Mouse (Mus musculus): Measurements from ENCODE around the gene Mboat2. TPM values are rescaled to one million over a fixed set of nuclear protein-coding genes. Genes with fewer than 3 reads are reported as not detected.

Mboat2 gene
- polyA plus RNA-seq, 1 experiment from 2014 or later = 70.8 TPM

DNA sequence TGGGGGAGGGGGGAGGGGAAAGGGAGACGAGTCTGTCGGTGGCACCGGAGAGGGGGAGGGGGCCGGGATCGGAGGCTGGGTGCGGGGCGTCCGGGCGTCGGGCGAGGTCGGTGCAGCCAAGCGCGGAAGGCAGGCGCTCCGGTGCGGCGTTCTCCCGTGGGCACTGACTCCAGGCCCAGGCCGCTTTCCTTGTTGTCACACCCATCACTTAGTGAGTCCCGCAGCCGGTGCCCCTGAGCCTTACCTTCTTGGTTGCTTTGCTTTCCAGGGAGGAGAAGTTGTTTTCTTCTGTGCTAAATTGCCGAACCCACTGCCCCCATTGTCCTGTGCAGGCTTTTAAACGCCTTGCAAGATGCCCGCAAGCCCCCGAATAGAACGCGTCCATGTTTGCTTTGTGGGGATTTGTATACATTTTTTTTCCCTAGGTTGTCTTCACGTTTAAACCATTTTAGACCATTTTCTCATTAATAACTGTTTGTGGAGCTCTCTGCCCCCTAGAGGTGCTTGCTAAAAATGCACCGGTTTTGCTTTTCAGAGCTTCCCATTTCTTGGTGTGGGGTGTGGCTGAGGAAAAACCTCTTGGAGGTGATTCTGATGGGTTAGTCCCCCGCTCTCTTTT, 144.5 kb downstream of the Mboat2 start:
- Histone ChIP-seq H3K9ac (replicated peaks; ENCODE audit: low read depth, low read length) (peak overlapping the region; percentile 84), H3K4me3 (replicated peaks; ENCODE audit: low read length) (peak overlapping the region; percentile 66), H3K36me3 (ENCODE audit: control insufficient read depth, insufficient read depth) (no peaks in the 10 kb centered on the region), H3K4me1 (replicated peaks; ENCODE audit: control insufficient read depth, insufficient read depth, low read length) (peaks cover 14% of the 10 kb centered on the region), H3K4me2 (ENCODE audit: low read length) (peak overlapping the region; percentile 46), H3K27me3 (replicated peaks; ENCODE audit: control insufficient read depth, insufficient read depth, low read length) (no peaks in the 10 kb centered on the region), H3K9me3 (ENCODE audit: control insufficient read depth, low read length) (no peaks in the 10 kb centered on the region), H3K27ac (ENCODE audit: low read length) (peak overlapping the region; percentile 94)
- ATAC-seq = peak; percentile 73
- under 1% methylated on average over 30 of the region's 31 CpGs for WGBS

DNA sequence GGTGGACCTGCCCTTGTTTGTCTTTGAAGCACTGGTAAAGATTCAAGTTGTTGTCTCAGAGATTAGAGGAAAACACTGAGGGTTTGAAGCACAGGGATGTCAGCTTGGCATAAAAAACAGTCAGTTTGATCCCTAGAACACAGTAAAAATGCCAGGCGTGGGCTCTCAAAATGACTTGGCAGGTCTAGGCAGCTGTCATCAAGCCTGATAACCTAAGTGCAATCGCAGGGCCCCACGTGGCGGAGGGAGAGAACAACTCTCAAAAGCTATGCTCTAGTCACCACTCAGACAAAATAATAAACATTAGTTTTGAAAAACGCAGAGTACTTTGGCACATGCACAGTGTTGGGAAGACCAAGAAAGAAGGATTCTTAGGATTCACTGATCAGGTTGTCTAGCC, 154.5 kb downstream of the Mboat2 start:
- no peak overlapping the region for H3K9ac ChIP-seq (replicated peaks; ENCODE audit: low read depth, low read length)
- WGBS = 85% methylated on average over 5 of the region's 5 CpGs
- peaks cover 19% of the 10 kb centered on the region for H3K36me3 ChIP-seq (ENCODE audit: control insufficient read depth, insufficient read depth)
- H3K9me3 ChIP-seq (ENCODE audit: control insufficient read depth, low read length) = no peaks in the 10 kb centered on the region
- no peak overlapping the region for H3K4me3 ChIP-seq (replicated peaks; ENCODE audit: low read length)
- H3K4me1 ChIP-seq (replicated peaks; ENCODE audit: control insufficient read depth, insufficient read depth, low read length) = 0 out of 2 replicates have a peak, but pooled peaks cover 2% of the 10 kb centered on the region
- no peak overlapping the region for H3K4me2 ChIP-seq (ENCODE audit: low read length)
- H3K27ac ChIP-seq (ENCODE audit: low read length) = no peak overlapping the region
- H3K27me3 ChIP-seq (replicated peaks; ENCODE audit: control insufficient read depth, insufficient read depth, low read length) = no peaks in the 10 kb centered on the region
- ATAC-seq = no peak

DNA sequence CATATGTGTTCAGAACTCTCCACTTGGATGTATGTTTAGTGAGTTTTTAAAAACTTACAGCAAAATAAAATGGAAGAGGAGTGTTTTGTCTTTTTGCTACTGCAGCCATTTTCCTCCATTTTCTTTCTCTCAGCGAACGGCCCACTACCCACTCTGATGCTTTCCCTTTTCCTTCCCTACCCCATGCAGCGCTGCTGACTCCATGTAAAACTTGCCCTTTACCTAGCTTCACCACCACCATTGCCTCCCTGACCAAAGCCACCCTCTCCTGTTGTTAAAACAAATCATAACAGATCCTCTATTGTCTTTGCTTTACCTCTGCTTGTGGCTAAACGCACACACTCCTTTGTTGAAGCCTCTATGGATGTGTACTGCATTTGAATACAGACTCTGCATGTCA, 164.7 kb downstream of the Mboat2 start:
- no peak overlapping the region for H3K27ac ChIP-seq (ENCODE audit: low read length)
- H3K9me3 ChIP-seq (ENCODE audit: control insufficient read depth, low read length) = no peaks in the 10 kb centered on the region
- WGBS = 85% methylated on average over 4 of the region's 4 CpGs
- peaks cover 58% of the 10 kb centered on the region for H3K36me3 ChIP-seq (ENCODE audit: control insufficient read depth, insufficient read depth)
- H3K4me3 ChIP-seq (replicated peaks; ENCODE audit: low read length) = no peak overlapping the region
- no peak overlapping the region for H3K4me2 ChIP-seq (ENCODE audit: low read length)
- H3K27me3 ChIP-seq (replicated peaks; ENCODE audit: control insufficient read depth, insufficient read depth, low read length) = no peaks in the 10 kb centered on the region
- no peaks in the 10 kb centered on the region for H3K4me1 ChIP-seq (replicated peaks; ENCODE audit: control insufficient read depth, insufficient read depth, low read length)
- ATAC-seq = no peak
- no peak overlapping the region for H3K9ac ChIP-seq (replicated peaks; ENCODE audit: low read depth, low read length)

DNA sequence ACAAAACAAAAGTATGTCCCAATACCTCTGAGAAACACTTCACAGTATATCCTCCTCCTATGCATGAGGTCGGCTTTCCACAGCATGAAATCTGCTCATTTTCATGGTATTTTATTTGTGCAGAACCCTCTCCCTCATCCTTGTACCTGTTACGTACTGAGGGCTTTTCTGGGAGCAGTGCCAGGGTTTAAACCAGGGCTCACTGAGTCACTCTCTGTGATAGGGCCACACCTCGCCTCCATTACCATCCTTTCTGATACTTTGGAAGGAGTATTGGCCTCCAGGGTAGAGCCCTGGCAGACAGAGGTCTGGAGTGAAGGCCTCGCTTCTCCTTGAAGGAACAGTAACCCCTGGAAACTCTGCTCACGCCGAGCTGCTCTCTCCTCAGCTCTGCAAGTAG, 174.7 kb downstream of the Mboat2 start:
- WGBS = 84% methylated on average over 6 of the region's 6 CpGs
- peaks cover 50% of the 10 kb centered on the region for H3K36me3 ChIP-seq (ENCODE audit: control insufficient read depth, insufficient read depth)
- H3K27ac ChIP-seq (ENCODE audit: low read length) = no peak overlapping the region
- H3K4me2 ChIP-seq (ENCODE audit: low read length) = no peak overlapping the region
- no peaks in the 10 kb centered on the region for H3K9me3 ChIP-seq (ENCODE audit: control insufficient read depth, low read length)
- no peaks in the 10 kb centered on the region for H3K4me1 ChIP-seq (replicated peaks; ENCODE audit: control insufficient read depth, insufficient read depth, low read length)
- no peaks in the 10 kb centered on the region for H3K27me3 ChIP-seq (replicated peaks; ENCODE audit: control insufficient read depth, insufficient read depth, low read length)
- ATAC-seq = no peak
- H3K9ac ChIP-seq (replicated peaks; ENCODE audit: low read depth, low read length) = no peak overlapping the region
- H3K4me3 ChIP-seq (replicated peaks; ENCODE audit: low read length) = no peak overlapping the region

DNA sequence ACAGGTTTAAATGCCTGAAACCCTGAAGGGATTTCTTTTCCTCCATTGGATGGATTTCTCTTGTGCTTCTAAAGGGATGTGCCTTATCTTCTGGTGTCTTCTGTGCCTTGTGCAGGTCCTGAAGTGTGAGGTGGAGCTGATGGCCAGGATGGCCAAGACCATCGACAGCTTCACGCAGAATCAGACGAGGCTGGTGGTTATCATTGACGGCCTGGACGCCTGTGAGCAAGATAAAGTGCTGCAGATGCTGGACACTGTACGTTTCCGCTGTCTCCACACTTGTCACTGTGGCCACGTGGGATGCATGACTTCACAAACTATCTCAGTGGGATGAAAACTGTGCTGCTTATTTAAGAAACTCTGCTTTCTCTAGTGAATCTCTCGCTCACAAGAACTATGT, 179.3 kb downstream of the Mboat2 start:
- Histone ChIP-seq H3K4me1 (replicated peaks; ENCODE audit: control insufficient read depth, insufficient read depth, low read length) (no peaks in the 10 kb centered on the region), H3K4me3 (replicated peaks; ENCODE audit: low read length) (no peak overlapping the region)

DNA sequence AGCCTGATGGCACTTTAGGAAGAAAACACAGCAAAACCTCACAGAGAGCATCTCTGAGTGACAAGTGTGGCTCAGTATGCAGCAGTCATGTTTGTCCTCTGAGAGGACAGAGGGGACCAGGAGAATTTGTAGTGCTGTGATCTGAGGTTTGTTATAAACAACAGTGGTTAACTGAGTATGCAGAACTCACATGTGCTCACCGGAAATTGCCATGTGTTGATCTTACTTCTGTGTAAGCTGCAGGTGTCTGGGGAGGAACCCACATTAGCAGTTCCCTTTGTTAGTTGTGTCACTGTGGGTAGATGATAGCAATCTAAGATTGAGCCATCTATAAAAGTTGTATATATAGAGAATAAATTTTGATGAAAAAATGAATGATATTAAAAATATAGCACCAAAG, 179.7 kb downstream of the Mboat2 start:
- H3K4me2 ChIP-seq (ENCODE audit: low read length) = no peak overlapping the region
- no peaks in the 10 kb centered on the region for H3K4me1 ChIP-seq (replicated peaks; ENCODE audit: control insufficient read depth, insufficient read depth, low read length)
- no peaks in the 10 kb centered on the region for H3K27me3 ChIP-seq (replicated peaks; ENCODE audit: control insufficient read depth, insufficient read depth, low read length)
- WGBS = 94% methylated on average over 1 of the region's 1 CpGs
- H3K36me3 ChIP-seq (ENCODE audit: control insufficient read depth, insufficient read depth) = peaks cover 52% of the 10 kb centered on the region
- H3K9me3 ChIP-seq (ENCODE audit: control insufficient read depth, low read length) = no peaks in the 10 kb centered on the region
- no peak overlapping the region for H3K9ac ChIP-seq (replicated peaks; ENCODE audit: low read depth, low read length)
- no peak for ATAC-seq
- no peak overlapping the region for H3K4me3 ChIP-seq (replicated peaks; ENCODE audit: low read length)
- H3K27ac ChIP-seq (ENCODE audit: low read length) = no peak overlapping the region

More for the DNA sequence above, 179.3 kb downstream of the Mboat2 start:
- no peak overlapping the region for H3K27ac ChIP-seq (ENCODE audit: low read length)
- peaks cover 52% of the 10 kb centered on the region for H3K36me3 ChIP-seq (ENCODE audit: control insufficient read depth, insufficient read depth)
- no peak overlapping the region for H3K4me2 ChIP-seq (ENCODE audit: low read length)
- 89% methylated on average over 9 of the region's 9 CpGs for WGBS
- no peaks in the 10 kb centered on the region for H3K27me3 ChIP-seq (replicated peaks; ENCODE audit: control insufficient read depth, insufficient read depth, low read length)
- ATAC-seq = no peak
- no peak overlapping the region for H3K9ac ChIP-seq (replicated peaks; ENCODE audit: low read depth, low read length)
- no peaks in the 10 kb centered on the region for H3K9me3 ChIP-seq (ENCODE audit: control insufficient read depth, low read length)

DNA sequence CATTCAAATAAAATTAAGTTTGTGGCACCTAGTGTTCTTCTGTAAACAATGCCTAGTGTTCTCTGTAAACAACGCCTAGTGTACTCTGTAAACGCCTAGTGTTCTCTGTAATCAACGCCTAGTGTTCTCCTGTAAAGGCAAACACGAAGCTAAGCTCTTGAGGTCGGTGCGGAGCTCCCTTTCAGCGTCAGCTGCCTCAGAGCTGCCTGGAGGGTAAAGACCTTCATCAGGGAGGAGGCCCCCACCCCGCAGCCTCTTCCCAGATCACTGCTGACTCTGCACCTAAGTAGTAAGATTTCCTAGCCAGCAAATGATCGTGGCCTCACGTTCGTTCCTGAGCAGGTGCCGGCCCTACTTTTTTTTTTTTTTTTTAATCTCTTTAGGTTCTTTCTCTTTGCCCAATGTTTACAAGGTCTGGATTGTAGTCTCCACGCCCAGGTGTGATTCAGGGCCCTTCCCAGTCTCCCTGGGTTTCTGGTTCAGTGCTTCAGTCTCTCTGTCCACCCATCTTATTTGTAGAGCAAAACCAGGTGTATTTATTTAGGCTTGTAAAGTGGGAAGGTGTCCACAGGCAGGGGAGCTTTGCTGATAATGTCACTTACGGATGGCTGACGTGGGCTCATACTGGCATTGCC, 181.2 kb downstream of the Mboat2 start:
- Histone ChIP-seq H3K36me3 (ENCODE audit: control insufficient read depth, insufficient read depth) (peaks cover 51% of the 10 kb centered on the region), H3K4me3 (replicated peaks; ENCODE audit: low read length) (no peak overlapping the region), H3K4me1 (replicated peaks; ENCODE audit: control insufficient read depth, insufficient read depth, low read length) (no peaks in the 10 kb centered on the region), H3K4me2 (ENCODE audit: low read length) (no peak overlapping the region), H3K27ac (ENCODE audit: low read length) (no peak overlapping the region), H3K27me3 (replicated peaks; ENCODE audit: control insufficient read depth, insufficient read depth, low read length) (no peaks in the 10 kb centered on the region), H3K9ac (replicated peaks; ENCODE audit: low read depth, low read length) (no peak overlapping the region), H3K9me3 (ENCODE audit: control insufficient read depth, low read length) (no peaks in the 10 kb centered on the region)
- 81% methylated on average over 15 of the region's 15 CpGs for WGBS
- no peak for ATAC-seq

DNA sequence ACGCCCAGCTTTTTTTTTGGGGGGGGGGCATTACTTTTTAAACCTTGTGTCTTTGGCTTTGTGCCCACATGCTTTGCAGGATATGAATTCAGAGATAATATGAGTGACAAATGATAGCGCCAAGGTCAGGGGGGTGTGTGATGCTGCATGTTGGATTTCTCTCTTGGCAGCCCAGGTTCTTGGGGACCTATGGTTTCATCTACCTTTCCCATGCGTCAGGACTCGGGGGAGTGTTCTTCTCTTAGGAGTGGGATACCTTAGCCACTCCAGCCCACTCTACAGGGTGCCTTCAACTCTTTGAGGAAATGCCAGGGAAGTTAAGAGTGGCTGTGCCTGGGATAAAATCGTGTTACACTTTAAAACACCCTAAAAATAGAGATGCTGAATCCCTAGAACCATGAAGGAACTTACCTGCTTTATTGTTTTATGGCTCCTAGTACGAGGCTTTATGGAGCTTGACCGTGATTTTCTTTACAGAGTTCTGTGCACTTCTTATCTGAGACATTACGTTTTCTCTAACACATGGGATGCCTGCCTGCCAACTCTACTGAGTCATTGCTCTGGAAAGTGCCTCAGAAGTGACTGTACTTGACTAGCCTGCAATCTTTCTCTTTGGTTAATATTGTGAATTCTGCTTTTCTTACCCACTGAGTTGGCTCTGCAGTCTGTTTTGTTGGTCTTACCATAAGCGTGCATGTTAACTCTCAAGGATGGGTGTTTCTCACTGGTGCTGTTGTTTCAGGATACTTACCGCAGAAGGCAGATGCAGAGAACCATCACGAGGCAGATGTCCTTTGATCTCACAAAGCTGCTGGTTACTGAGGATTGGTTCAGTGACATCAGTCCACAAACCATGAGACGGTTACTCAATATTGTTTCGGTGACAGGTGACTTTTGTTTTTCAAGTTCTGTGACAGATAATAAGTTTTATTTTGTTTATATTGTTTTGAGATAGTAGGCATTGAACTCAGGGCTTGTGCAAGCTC, 182.2 kb downstream of the Mboat2 start:
- no peak overlapping the region for H3K27ac ChIP-seq (ENCODE audit: low read length)
- H3K4me3 ChIP-seq (replicated peaks; ENCODE audit: low read length) = no peak overlapping the region
- H3K9ac ChIP-seq (replicated peaks; ENCODE audit: low read depth, low read length) = no peak overlapping the region
- no peaks in the 10 kb centered on the region for H3K27me3 ChIP-seq (replicated peaks; ENCODE audit: control insufficient read depth, insufficient read depth, low read length)
- no peak for ATAC-seq
- no peaks in the 10 kb centered on the region for H3K4me1 ChIP-seq (replicated peaks; ENCODE audit: control insufficient read depth, insufficient read depth, low read length)
- H3K9me3 ChIP-seq (ENCODE audit: control insufficient read depth, low read length) = no peaks in the 10 kb centered on the region
- H3K36me3 ChIP-seq (ENCODE audit: control insufficient read depth, insufficient read depth) = peaks cover 50% of the 10 kb centered on the region
- no peak overlapping the region for H3K4me2 ChIP-seq (ENCODE audit: low read length)
- WGBS = 88% methylated on average over 13 of the region's 13 CpGs
